Mouse (Mus musculus): ENCODE measurements at regions not wholly inside any gene's neighbourhood (a gene's known extent, or its start where the extent isn't known, plus 50 kb on each side); places are given as distances from the start of the nearest gene placed in this dataset.

DNA sequence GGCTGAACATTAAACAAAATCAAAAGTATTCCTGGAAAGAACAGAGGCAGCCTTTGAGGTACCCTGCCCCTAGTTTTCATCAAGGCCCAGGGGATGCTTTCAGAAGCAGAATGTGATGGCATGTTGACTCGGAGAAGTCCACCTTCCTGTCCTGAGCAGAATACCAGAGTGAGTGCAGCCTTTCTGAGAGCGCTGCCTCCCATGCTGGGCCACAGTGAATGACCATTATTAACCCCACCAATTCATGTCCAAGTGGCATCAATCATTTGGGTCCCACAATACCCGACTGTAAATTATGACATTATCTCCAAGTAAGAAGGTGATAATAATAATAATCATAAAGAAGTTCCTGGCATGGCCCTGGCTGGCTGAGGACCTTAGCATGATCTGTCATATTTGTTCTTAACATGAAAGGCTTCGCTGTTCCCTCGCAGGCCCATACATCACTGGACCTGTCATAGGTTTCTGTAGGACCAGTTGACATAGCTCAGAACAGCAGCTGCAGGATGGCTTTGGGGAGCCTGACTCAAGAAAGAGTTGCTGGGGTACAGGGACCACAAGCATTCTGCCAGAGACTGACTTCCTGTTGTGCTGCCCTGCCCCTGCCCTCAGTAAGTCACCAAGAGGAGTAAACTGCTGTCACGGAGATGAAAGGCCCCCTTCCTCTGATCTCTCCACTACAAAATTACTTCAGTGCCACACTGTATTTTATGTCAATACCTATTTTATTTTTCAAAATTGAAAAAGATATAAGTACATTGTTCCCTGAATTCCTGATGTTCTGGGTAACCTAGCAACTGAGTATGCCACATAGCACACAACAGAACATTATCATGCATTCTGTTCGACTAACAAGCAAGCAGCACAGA lies 176.6 kb downstream of the Tmem161b start:
- TF ChIP-seq CTCF (IDR thresholded peaks at IDR 0.05; ENCODE audit: low read depth, low read length): no peak
- Histone ChIP-seq H3K4me1 (ENCODE audit: control insufficient read depth, insufficient read depth, low read length) (no peaks in the 10 kb centered on the region), H3K27ac (ENCODE audit: insufficient read depth, low read depth, low read length) (no peak overlapping the region), H3K4me3 (ENCODE audit: insufficient read depth, low read length) (no peak overlapping the region)

GRCm38 (mm10) chr13:84399345-84400170 lies 177.5 kb downstream of the Tmem161b start:
- no peak for TF ChIP-seq POLR2A (IDR thresholded peaks at IDR 0.05; ENCODE audit: borderline replicate concordance, low read depth, low read length)
- no peak for TF ChIP-seq CTCF (IDR thresholded peaks at IDR 0.05; ENCODE audit: low read depth, low read length)
- Histone ChIP-seq H3K27ac (ENCODE audit: insufficient read depth, low read depth, low read length) (no peak overlapping the region), H3K4me1 (ENCODE audit: control insufficient read depth, insufficient read depth, low read length) (no peaks in the 10 kb centered on the region), H3K4me3 (ENCODE audit: insufficient read depth, low read length) (no peak overlapping the region)

DNA sequence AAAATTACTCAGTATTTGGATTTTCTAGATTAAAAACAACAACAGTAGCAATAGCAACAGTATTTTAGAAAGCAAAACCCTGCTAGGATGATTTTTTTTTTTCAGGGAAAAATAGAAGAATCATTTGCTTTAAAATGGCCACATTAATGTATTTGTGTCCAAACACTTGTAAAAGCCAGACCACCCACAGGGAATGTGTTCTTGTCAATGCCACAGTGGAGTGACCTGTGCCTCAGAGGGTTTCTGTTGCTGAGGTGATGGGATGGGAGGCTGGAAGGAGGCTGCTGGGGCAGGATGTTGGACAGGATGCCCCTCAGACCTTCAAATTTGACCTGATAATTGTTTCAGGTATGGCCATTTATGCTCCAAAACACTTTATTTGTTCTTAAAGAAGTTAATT lies 178.9 kb downstream of the Tmem161b start:
- no peaks in the 10 kb centered on the region for H3K4me1 ChIP-seq (ENCODE audit: control insufficient read depth, insufficient read depth, low read length)

GRCm38 (mm10) chr13:84404566-84405194 lies 182.6 kb downstream of the Tmem161b start:
- no peak overlapping the region for H3K4me3 ChIP-seq (ENCODE audit: insufficient read depth, low read length)
- H3K4me1 ChIP-seq (ENCODE audit: control insufficient read depth, insufficient read depth, low read length): no peaks in the 10 kb centered on the region
- H3K27ac ChIP-seq (ENCODE audit: insufficient read depth, low read depth, low read length): no peak overlapping the region
- no peak for TF ChIP-seq CTCF (IDR thresholded peaks at IDR 0.05; ENCODE audit: low read depth, low read length)
- TF ChIP-seq POLR2A (IDR thresholded peaks at IDR 0.05; ENCODE audit: borderline replicate concordance, low read depth, low read length): no peak

More for the DNA sequence above, 178.9 kb downstream of the Tmem161b start:
- Histone ChIP-seq H3K4me3 (ENCODE audit: insufficient read depth, low read length) (no peak overlapping the region), H3K27ac (ENCODE audit: insufficient read depth, low read depth, low read length) (no peak overlapping the region)
- no peak for TF ChIP-seq POLR2A (IDR thresholded peaks at IDR 0.05; ENCODE audit: borderline replicate concordance, low read depth, low read length)
- TF ChIP-seq CTCF (IDR thresholded peaks at IDR 0.05; ENCODE audit: low read depth, low read length): no peak

GRCm38 (mm10) chr13:84434444-84434843 lies 212.3 kb downstream of the Tmem161b start:
- Histone ChIP-seq H3K4me3 (ENCODE audit: insufficient read depth, low read length) (no peak overlapping the region), H3K27ac (ENCODE audit: insufficient read depth, low read depth, low read length) (no peak overlapping the region), H3K4me1 (ENCODE audit: control insufficient read depth, insufficient read depth, low read length) (no peaks in the 10 kb centered on the region)
- TF ChIP-seq POLR2A (IDR thresholded peaks at IDR 0.05; ENCODE audit: borderline replicate concordance, low read depth, low read length) (no peak), CTCF (IDR thresholded peaks at IDR 0.05; ENCODE audit: low read depth, low read length) (no peak)

- TF ChIP-seq POLR2A (IDR thresholded peaks at IDR 0.05; ENCODE audit: borderline replicate concordance, low read depth, low read length) (no peak), CTCF (IDR thresholded peaks at IDR 0.05; ENCODE audit: low read depth, low read length) (no peak)
- no peak overlapping the region for H3K27ac ChIP-seq (ENCODE audit: insufficient read depth, low read depth, low read length)
- H3K4me3 ChIP-seq (ENCODE audit: insufficient read depth, low read length): no peak overlapping the region
These were observed 215.7 kb downstream of the Tmem161b start for GRCm38 (mm10) chr13:84437586-84438443.

GRCm38 (mm10) chr13:84438444-84438766 lies 216.3 kb downstream of the Tmem161b start:
- no peaks in the 10 kb centered on the region for H3K4me1 ChIP-seq (ENCODE audit: control insufficient read depth, insufficient read depth, low read length)
- H3K27ac ChIP-seq (ENCODE audit: insufficient read depth, low read depth, low read length): no peak overlapping the region
- H3K4me3 ChIP-seq (ENCODE audit: insufficient read depth, low read length): no peak overlapping the region
- TF ChIP-seq CTCF (IDR thresholded peaks at IDR 0.05; ENCODE audit: low read depth, low read length) (no peak), POLR2A (IDR thresholded peaks at IDR 0.05; ENCODE audit: borderline replicate concordance, low read depth, low read length) (no peak)

More at GRCm38 (mm10) chr13:84437586-84438443, 215.7 kb downstream of the Tmem161b start:
- H3K4me1 ChIP-seq (ENCODE audit: control insufficient read depth, insufficient read depth, low read length): no peaks in the 10 kb centered on the region

DNA sequence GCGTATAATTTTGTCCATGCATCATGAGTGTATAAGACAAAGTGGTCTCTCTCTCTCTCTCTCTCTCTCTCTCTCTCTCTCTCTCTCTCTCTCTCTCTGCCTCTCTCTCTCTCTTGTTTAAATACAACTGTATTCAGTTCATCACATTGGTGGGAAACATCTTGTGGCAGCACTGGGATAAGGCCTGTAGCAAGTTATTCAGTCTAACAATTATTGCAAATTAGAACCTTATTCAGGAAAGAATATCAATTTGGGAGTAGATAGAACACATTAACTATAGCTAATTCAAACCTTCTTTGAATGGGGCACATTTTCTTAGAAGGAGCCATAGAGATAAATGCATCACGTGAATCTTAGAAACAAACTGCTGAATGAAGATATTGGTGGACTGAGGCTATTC lies 226.4 kb downstream of the Tmem161b start:
- Histone ChIP-seq H3K4me1 (ENCODE audit: control insufficient read depth, insufficient read depth, low read length) (no peaks in the 10 kb centered on the region), H3K4me3 (ENCODE audit: insufficient read depth, low read length) (no peak overlapping the region), H3K27ac (ENCODE audit: insufficient read depth, low read depth, low read length) (no peak overlapping the region)
- no peak for TF ChIP-seq POLR2A (IDR thresholded peaks at IDR 0.05; ENCODE audit: borderline replicate concordance, low read depth, low read length)
- no peak for TF ChIP-seq CTCF (IDR thresholded peaks at IDR 0.05; ENCODE audit: low read depth, low read length)

- no peaks in the 10 kb centered on the region for H3K4me1 ChIP-seq (ENCODE audit: control insufficient read depth, insufficient read depth, low read length)
- H3K27ac ChIP-seq (ENCODE audit: insufficient read depth, low read depth, low read length): no peak overlapping the region
- H3K4me3 ChIP-seq (ENCODE audit: insufficient read depth, low read length): no peak overlapping the region
- TF ChIP-seq CTCF (IDR thresholded peaks at IDR 0.05; ENCODE audit: low read depth, low read length): no peak
- no peak for TF ChIP-seq POLR2A (IDR thresholded peaks at IDR 0.05; ENCODE audit: borderline replicate concordance, low read depth, low read length)
These were observed 227.0 kb downstream of the Tmem161b start for GRCm38 (mm10) chr13:84449001-84449551.
